Mouse (Mus musculus) lung, postnatal 0 days (tissue): ENCODE data around the gene Phf23.

Experiments
- CTCF ChIP-seq: IDR thresholded peaks from 2 replicates; pipeline ENCODE4 v1.5.1; 2016; ENCODE audit warnings: antibody characterized with exemption, mild to moderate bottlenecking
- EP300 ChIP-seq: IDR thresholded peaks from 2 replicates; pipeline ENCODE4 v1.6.1; 2016; ENCODE audit warnings: antibody characterized with exemption, mild to moderate bottlenecking, control low read depth

GRCm38 (mm10) chr11:69948066-69948762 lies 47.4 kb upstream of the Phf23 start, which contains the start of gene Slc2a4:
- no peak for TF ChIP-seq CTCF
- no peak for TF ChIP-seq EP300
